Mouse (Mus musculus) hindbrain, postnatal 0 days (tissue): ENCODE results near the gene Gsdma. TPM values are rescaled to one million over a fixed set of nuclear protein-coding genes. Genes with fewer than 3 reads are reported as not detected.
"Not testable (repeated sequence)": the region's sequence is repeated elsewhere in the genome, so short reads cannot be mapped to it uniquely, and the experiment has no call there.

Experiments
- ATAC-seq: fragments of 200-750 bp; cut with Nextera tagmentation; 2 replicates; pipeline ENCODE4 v1.8.0; 2017; ENCODE audit warnings: mild to moderate bottlenecking, moderate TSS enrichment, moderate library complexity
- DNase-seq: peaks from one replicate; pipeline ENCODE4 v3.0.0-alpha.2; 2015; ENCODE audit warnings: low spot score
- H3K27ac ChIP-seq: fragments of 300-500 bp; sonication (generic); 2 replicates; pipeline ENCODE4 v1.5.1; 2014; ENCODE audit warnings: mild to moderate bottlenecking
- H3K27me3 ChIP-seq: fragments of 300-500 bp; sonication (generic); 2 replicates; pipeline ENCODE4 v1.6.1; 2014; ENCODE audit warnings: low read length, mixed read lengths; ENCODE audit not compliant: insufficient read depth
- H3K36me3 ChIP-seq: fragments of 300-500 bp; sonication (generic); 2 replicates; pipeline ENCODE4 v1.6.1; 2014; ENCODE audit warnings: low read length, mixed read lengths; ENCODE audit not compliant: insufficient read depth
- H3K4me1 ChIP-seq: fragments of 300-500 bp; sonication (generic); 2 replicates; pipeline ENCODE4 v1.6.1; 2014; ENCODE audit warnings: antibody characterized with exemption, low read length, mixed read lengths; ENCODE audit not compliant: insufficient read depth
- H3K4me2 ChIP-seq: fragments of 300-500 bp; sonication (generic); 2 replicates; pipeline ENCODE4 v1.6.1; 2014; ENCODE audit warnings: low read depth, mild to moderate bottlenecking, low read length, moderate library complexity, mixed read lengths
- H3K4me3 ChIP-seq: fragments of 300-500 bp; sonication (generic); 2 replicates; pipeline ENCODE4 v1.5.1; 2014; ENCODE audit warnings: low read length
- H3K9ac ChIP-seq: fragments of 300-500 bp; sonication (generic); replicated peaks from 2 replicates; pipeline ENCODE4 v1.6.1; 2014; ENCODE audit warnings: mild to moderate bottlenecking, low read length, moderate library complexity, mixed read lengths
- H3K9me3 ChIP-seq: fragments of 300-500 bp; sonication (generic); 2 replicates; pipeline ENCODE4 v1.6.1; 2016; ENCODE audit warnings: low read length, mixed read lengths
- CTCF ChIP-seq: IDR thresholded peaks from 2 replicates; pipeline ENCODE4 v1.5.1; 2016; ENCODE audit warnings: antibody characterized with exemption, control low read depth, low read depth
- WGBS: fragments of 180-500 bp; shearing (Covaris S2); extraction: QIAGEN DNeasy Blood & Tissue Kit; methylation state at CpG from one replicate; pipeline ENCODE4 v1.1.7; 2014; 5-methylcytosine and 5-hydroxymethylcytosine counted together
- polyA plus RNA-seq: library from polyadenylated mRNA; unstranded; fragments of >200 nt; fragmentation: Nextera tagmentation; extraction: Ambion mirVana; gene quantifications from 2 replicates; pipeline ENCODE4 v1.2.1, GENCODE M21; 2015
- total RNA-seq: library from RNA; depleted of rRNA; stranded (reverse); fragments of >200 nt; gene quantifications from 2 replicates; pipeline ENCODE4 v1.2.3, GENCODE M21; 2014

Gene Gsdma
- total and polyA plus RNA-seq, 2 experiments from 2014 or later: 0.14 TPM; not detected in 1

DNA sequence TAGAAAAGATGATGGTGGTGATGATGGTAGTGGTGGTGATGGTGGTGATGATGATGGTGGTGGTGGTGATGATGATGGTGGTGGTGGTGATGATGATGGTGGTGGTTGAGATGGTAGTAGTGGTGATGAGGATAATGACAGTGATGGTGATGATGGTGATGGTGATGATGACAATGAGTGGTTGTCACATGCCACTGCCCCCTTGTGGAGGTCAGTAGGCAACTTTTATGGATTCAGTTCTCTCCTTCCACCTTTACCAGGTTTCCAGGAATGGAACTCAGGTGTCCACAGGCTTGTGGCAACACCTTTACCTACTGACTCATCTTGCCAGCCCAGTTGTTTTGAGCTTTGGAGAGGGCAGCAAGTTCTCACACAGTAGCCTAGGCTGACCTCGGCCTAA, 15.9 kb downstream of the Gsdma start:
- no peaks in the 10 kb centered on the region for H3K9me3 ChIP-seq
- WGBS: 94% methylated on average over 1 of the region's 1 CpGs

DNA sequence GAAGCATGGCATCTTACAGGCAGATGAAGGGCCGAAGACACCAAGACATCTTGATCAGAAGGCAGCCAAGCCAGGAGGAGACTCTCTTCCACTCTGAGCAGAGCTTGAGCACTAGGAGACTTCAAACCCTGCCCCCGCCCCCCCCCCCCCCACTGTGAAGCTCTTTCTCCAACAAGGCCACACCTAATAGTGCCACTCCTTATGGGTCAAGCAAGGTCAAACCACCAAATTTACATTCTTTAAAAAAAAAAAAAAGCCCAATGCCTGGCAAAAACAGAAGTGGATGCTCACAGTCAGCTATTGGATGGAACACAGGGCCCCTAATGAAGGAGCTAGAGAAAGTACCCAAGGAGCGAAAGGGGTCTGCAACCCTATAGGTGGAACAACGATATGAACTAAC, 16.4 kb downstream of the Gsdma start:
- not testable (repeated sequence) for H3K27ac ChIP-seq, H3K9ac ChIP-seq, H3K9me3 ChIP-seq, H3K27me3 ChIP-seq, H3K4me3 ChIP-seq, H3K4me2 ChIP-seq, ATAC-seq, H3K36me3 ChIP-seq, DNase-seq, H3K4me1 ChIP-seq
- 88% methylated on average over 4 of the region's 4 CpGs for WGBS

More for the DNA sequence above, 15.9 kb downstream of the Gsdma start:
- H3K4me2 ChIP-seq: no peak overlapping the region
- H3K27ac ChIP-seq: no peak overlapping the region
- H3K36me3 ChIP-seq: no peaks in the 10 kb centered on the region
- peak; percentile 31; the same call in 1 of the 2 replicates for TF ChIP-seq CTCF
- ATAC-seq: no peak
- no peak for DNase-seq
- no peak overlapping the region for H3K9ac ChIP-seq
- peaks cover 6% of the 10 kb centered on the region for H3K4me1 ChIP-seq
- no peaks in the 10 kb centered on the region for H3K27me3 ChIP-seq
- no peak overlapping the region for H3K4me3 ChIP-seq

DNA sequence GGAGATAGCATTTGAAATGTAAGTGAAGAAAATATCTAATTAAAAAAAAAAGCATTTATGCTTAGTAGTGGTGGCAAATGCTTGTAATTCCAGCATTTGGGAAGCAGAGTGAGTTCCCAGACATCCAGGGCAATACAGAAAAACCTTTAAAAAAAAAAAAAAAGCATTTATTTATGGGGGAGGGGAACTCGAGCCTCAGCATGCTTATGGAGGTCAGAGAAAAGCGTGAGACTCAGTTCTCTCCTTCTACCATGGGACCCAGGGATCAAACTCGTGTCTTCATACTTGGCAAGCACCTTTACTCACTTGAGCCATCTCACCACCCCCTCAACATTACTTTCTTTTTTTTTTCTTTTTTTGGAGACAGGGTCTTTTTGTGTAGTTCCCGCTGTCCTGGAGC, 17.0 kb downstream of the Gsdma start:
- no peak for TF ChIP-seq CTCF
- H3K4me1 ChIP-seq: peaks cover 6% of the 10 kb centered on the region
- peaks cover 9% of the 10 kb centered on the region; the same call in 1 of the 2 replicates for H3K36me3 ChIP-seq
- DNase-seq (no peak), ATAC-seq (no peak)
- no peak overlapping the region; the same call in 1 of the 2 replicates for H3K4me2 ChIP-seq
- WGBS: 80% methylated on average over 4 of the region's 4 CpGs
- no peaks in the 10 kb centered on the region for H3K27me3 ChIP-seq
- H3K4me3 ChIP-seq: no peak overlapping the region
- H3K27ac ChIP-seq: no peak overlapping the region
- no peak overlapping the region for H3K9ac ChIP-seq
- no peaks in the 10 kb centered on the region for H3K9me3 ChIP-seq

DNA sequence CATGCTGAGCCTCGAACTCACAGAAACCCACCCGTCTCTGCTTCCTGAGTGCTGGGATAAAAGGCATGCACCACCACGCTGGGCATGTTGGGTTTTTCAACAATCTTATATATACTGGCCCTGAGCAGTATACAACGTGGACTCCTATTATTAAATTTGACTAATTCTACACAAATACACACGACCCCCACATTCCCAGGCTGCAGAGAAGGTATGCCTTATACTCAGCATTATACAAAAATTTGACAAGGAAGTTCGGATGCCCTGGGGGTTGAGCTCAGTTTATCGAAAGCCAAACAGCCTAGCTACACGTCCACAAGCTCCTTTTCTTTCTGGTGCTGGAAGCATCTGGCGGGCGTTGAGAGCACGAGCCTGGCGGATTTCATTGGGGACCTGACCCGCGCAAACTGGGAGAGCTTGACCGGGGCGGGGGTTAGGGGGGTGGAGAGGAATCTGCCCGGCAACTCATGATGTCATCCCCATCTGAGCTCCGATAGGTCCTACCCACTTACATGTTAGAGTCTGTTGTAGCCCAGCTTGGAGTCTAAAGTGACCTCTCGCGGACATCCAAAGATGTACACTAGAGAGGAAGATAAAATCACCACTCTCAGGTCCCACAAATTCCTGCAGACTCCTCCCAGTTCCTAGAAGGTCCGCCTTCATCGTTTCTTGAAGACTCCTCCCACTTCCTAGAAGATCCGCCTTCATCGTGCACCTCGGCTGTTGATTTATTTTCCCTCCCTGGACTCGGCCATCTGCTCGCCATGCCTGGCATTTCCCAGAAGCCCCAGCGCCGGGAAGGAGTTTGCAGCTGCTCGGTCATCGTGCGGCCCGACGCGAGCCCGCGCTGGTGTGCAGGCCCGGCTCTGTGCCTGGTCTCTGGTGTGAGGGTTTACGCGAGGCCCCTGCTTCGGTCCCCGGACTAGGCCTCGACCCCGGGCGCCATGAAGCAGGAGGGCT, 17.9 kb downstream of the Gsdma start, which contains the start of gene Psmd3:
Psmd3 (plus strand) TSS at position 769 of the 960 bp plus-strand sequence.
- H3K27me3 ChIP-seq: no peaks in the 10 kb centered on the region
- H3K9ac ChIP-seq: peak within 1 kb of the TSS; percentile 95
- WGBS: 4% methylated on average over 45 of the region's 45 CpGs
- peak; percentile 55 for TF ChIP-seq CTCF
- ATAC-seq: peak; percentile 97
- peak within 1 kb of the TSS; percentile 81 for H3K4me3 ChIP-seq
- no peaks in the 10 kb centered on the region for H3K9me3 ChIP-seq
- H3K4me2 ChIP-seq: peak within 1 kb of the TSS; percentile 88
- H3K4me1 ChIP-seq: peaks cover 6% of the 10 kb centered on the region
- DNase-seq: peak; percentile 98
- H3K36me3 ChIP-seq: peaks cover 14% of the 10 kb centered on the region; the same call in 1 of the 2 replicates
- H3K27ac ChIP-seq: peak within 1 kb of the TSS; percentile 79

DNA sequence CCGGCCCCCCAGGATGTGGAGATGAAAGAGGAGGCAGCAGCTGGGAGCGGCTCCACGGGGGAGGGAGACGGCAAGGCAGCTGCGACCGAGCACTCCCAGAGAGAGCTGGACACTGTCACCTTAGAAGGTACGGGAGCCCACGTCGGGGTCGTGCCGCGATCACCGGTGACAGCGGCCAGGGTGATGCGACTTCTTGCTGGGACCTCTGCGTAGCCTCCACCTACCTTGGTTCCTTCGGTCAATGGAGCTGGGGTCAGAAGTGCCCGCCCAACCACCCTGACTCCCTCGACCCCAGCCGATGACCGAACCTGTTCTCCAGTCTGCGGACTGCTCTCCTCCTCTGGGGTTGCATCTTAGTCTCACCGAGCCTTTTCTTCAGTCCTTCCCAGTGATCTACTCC, 18.7 kb downstream of the Gsdma start:
- H3K27ac ChIP-seq: peak overlapping the region; percentile 79
- TF ChIP-seq CTCF: no peak
- DNase-seq (no peak), ATAC-seq (peak; percentile 16)
- WGBS: under 1% methylated on average over 21 of the region's 23 CpGs
- peaks cover 21% of the 10 kb centered on the region; the same call in 1 of the 2 replicates for H3K36me3 ChIP-seq
- no peaks in the 10 kb centered on the region for H3K9me3 ChIP-seq
- H3K4me1 ChIP-seq: peaks cover 6% of the 10 kb centered on the region
- H3K27me3 ChIP-seq: no peaks in the 10 kb centered on the region
- peak overlapping the region; percentile 95 for H3K9ac ChIP-seq
- H3K4me3 ChIP-seq: peak overlapping the region; percentile 81
- H3K4me2 ChIP-seq: peak overlapping the region; percentile 88

DNA sequence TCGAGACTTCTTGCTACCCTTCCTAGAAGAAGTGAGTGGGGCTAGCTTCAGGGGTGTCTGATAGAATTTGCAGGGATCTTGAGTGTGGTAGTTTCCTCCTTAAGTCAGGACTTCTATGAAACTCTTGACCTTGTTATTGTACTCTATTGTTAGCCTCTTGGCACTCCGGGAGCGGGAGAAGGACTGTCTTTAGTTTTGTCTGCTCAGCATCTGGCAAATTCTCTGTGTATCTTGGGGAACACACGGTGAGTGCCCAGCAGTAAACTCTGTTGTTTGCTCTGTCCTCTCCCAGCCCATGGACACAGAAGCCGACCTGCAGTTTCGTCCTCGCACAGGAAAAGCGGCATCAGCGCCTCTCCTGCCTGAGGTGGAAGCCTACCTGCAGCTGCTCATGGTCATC, 21.5 kb downstream of the Gsdma start:
- ATAC-seq: no peak
- Histone ChIP-seq H3K36me3 (peaks cover 42% of the 10 kb centered on the region), H3K4me1 (peaks cover 6% of the 10 kb centered on the region)

More for the DNA sequence above, 21.5 kb downstream of the Gsdma start:
- Histone ChIP-seq H3K27me3 (no peaks in the 10 kb centered on the region), H3K4me2 (no peak overlapping the region), H3K9ac (no peak overlapping the region), H3K27ac (no peak overlapping the region), H3K4me3 (no peak overlapping the region), H3K9me3 (no peaks in the 10 kb centered on the region)
- 94% methylated on average over 9 of the region's 9 CpGs for WGBS
- TF ChIP-seq CTCF: no peak
- no peak for DNase-seq
